Mouse (Mus musculus) intestine, embryonic 15.5 days (tissue): ENCODE data around the gene Izumo1r. TPM values are rescaled to one million over a fixed set of nuclear protein-coding genes. Genes with fewer than 3 reads are reported as not detected.

Experiments
- polyA plus RNA-seq: library from polyadenylated mRNA; unstranded; fragments of >200 nt; fragmentation: Nextera tagmentation; extraction: Ambion mirVana; gene quantifications from 2 replicates; pipeline ENCODE4 v1.2.1, GENCODE M21; 2015

Izumo1r gene
- polyA plus RNA-seq, 1 experiment from 2014 or later = not detected

Other genes starting within 250 kb of the Izumo1r start
- gene Piwil4, start 163.2 kb downstream of the Izumo1r start, polyA plus RNA-seq = 0.20 and 0.28 TPM in 2 replicates
- 5.3 and 5.4 TPM in 2 replicates for gene Fut4, start 151.6 kb downstream of the Izumo1r start, polyA plus RNA-seq
- gene 1700012B09Rik, start 132.9 kb downstream of the Izumo1r start, polyA plus RNA-seq = not detected in 2 replicates
- gene Mre11a, start 119.3 kb downstream of the Izumo1r start, polyA plus RNA-seq = 19.5 and 25.0 TPM in 2 replicates
- gene Ankrd49, start 119.1 kb downstream of the Izumo1r start, polyA plus RNA-seq = 40.9 and 47.8 TPM in 2 replicates
- 0.25 and 0.40 TPM in 2 replicates for gene Gpr83, start 43.7 kb downstream of the Izumo1r start, polyA plus RNA-seq
- 39.9 and 44.4 TPM in 2 replicates for gene Panx1, start 141.5 kb upstream of the Izumo1r start, polyA plus RNA-seq
- gene Hephl1, start 208.2 kb upstream of the Izumo1r start, polyA plus RNA-seq = not detected in 2 replicates